Mouse (Mus musculus) monocyte, adult 2 months (primary cell): ENCODE measurements around the gene Hipk4.

Experiments
- DNase-seq, 2 experiments: peaks; one replicate each; pipeline ENCODE4 v3.0.0; 2022; ENCODE audit warnings: low spot score in 2 of 2, low read depth in 1 of 2

The Hipk4 gene

GRCm38 (mm10) chr7:27522967-27523366 is at the start of gene Hipk4:
Gene Hipk4, plus strand, starts transcription at chr7:27523267.
- no peak for DNase-seq

- no peak for DNase-seq
Observed at GRCm38 (mm10) chr7:27473835-27474489, 49.1 kb upstream of the Hipk4 start.

- DNase-seq = peak; percentile 91 to 95
Observed at GRCm38 (mm10) chr7:27474490-27474954, 48.5 kb upstream of the Hipk4 start.

- no peak for DNase-seq
Observed at GRCm38 (mm10) chr7:27475596-27475995, 47.5 kb upstream of the Hipk4 start.

GRCm38 (mm10) chr7:27476098-27476635 is 46.9 kb upstream of the Hipk4 start:
- DNase-seq = no peak

- DNase-seq = no peak
Observed at GRCm38 (mm10) chr7:27478561-27478960, 44.5 kb upstream of the Hipk4 start.

GRCm38 (mm10) chr7:27479750-27480149 is 43.3 kb upstream of the Hipk4 start:
- no peak for DNase-seq

GRCm38 (mm10) chr7:27480506-27480905 is 42.6 kb upstream of the Hipk4 start:
- DNase-seq = no peak

GRCm38 (mm10) chr7:27480927-27481626 is 42.0 kb upstream of the Hipk4 start:
- no peak for DNase-seq

- peak in 1 of 2 experiments; percentile 31 for DNase-seq
Observed at GRCm38 (mm10) chr7:27481627-27481969, 41.5 kb upstream of the Hipk4 start.

GRCm38 (mm10) chr7:27483860-27484259 is 39.2 kb upstream of the Hipk4 start:
- no peak for DNase-seq

GRCm38 (mm10) chr7:27486102-27486769 is 36.8 kb upstream of the Hipk4 start:
- no peak for DNase-seq

GRCm38 (mm10) chr7:27486770-27487697 is 36.0 kb upstream of the Hipk4 start, which contains the start of gene Sertad1:
Gene Sertad1, plus strand, starts transcription at chr7:27486910.
- DNase-seq = peak; percentile 99 to 100

- DNase-seq = no peak
Observed at GRCm38 (mm10) chr7:27487740-27488268, 35.3 kb upstream of the Hipk4 start.

GRCm38 (mm10) chr7:27489270-27489869 is 33.7 kb upstream of the Hipk4 start:
- no peak for DNase-seq

GRCm38 (mm10) chr7:27490227-27490542 is 32.9 kb upstream of the Hipk4 start:
- no peak for DNase-seq

GRCm38 (mm10) chr7:27490543-27491329 is 32.3 kb upstream of the Hipk4 start:
- DNase-seq = peak; percentile 85 to 86

GRCm38 (mm10) chr7:27491856-27492255 is 31.2 kb upstream of the Hipk4 start:
- DNase-seq = no peak

GRCm38 (mm10) chr7:27493022-27493421 is 30.0 kb upstream of the Hipk4 start:
- no peak for DNase-seq
